Mouse (Mus musculus) gastrocnemius, postnatal 14 days (tissue): ENCODE data around the gene Arpp21. TPM values are rescaled to one million over a fixed set of nuclear protein-coding genes. Genes with fewer than 3 reads are reported as not detected.

Source experiments
- DNase-seq: peaks from one replicate; pipeline ENCODE4 v3.0.0; 2021; ENCODE audit warnings: mixed read lengths
- intact Hi-C: fragments of 180-260 bp; cut with DNase I; formaldehyde crosslinking; loops from one replicate; pipeline ENCODE4 v1.15.1; 2025; ENCODE audit warnings: low total_unique reads
- total RNA-seq, 2 experiments: library from RNA; stranded (reverse); gene quantifications; 2 replicates each; pipeline ENCODE4 v1.2.3; 2021

Gene Arpp21
- total RNA-seq, 2 experiments from 2014 or later = 35.9 to 42.1 TPM

- no peak for DNase-seq
- intact Hi-C loops = no loop called here
Measured at GRCm38 (mm10) chr9:112186336-112187305, 49.1 kb downstream of the Arpp21 start.

- intact Hi-C loops = no loop called here
- DNase-seq = no peak
Measured at GRCm38 (mm10) chr9:112185746-112186145, 50.0 kb downstream of the Arpp21 start.

GRCm38 (mm10) chr9:112182738-112183137 is 53.0 kb downstream of the Arpp21 start:
- intact Hi-C loops = no loop called here
- no peak for DNase-seq

DNA sequence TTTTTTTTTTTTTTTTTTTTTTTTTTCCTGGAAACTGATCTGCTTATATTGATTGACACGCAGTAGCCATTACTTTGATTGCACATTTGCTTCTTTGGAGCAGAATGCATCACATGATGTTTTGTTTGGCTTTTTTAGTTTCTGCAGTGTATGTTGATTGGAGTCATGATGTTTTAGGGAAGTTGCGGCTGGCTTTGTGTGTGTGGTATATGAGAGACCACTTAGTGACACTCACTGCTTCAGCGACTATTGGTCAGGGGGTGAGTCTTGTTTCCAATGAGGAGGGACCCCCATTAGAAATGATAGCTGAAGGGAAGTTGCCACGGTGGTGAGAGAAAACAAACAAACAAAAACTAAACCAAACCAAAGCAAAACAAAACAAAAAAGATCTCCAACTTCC is 55.7 kb downstream of the Arpp21 start:
- intact Hi-C loops = no loop called here
- no peak for DNase-seq

DNA sequence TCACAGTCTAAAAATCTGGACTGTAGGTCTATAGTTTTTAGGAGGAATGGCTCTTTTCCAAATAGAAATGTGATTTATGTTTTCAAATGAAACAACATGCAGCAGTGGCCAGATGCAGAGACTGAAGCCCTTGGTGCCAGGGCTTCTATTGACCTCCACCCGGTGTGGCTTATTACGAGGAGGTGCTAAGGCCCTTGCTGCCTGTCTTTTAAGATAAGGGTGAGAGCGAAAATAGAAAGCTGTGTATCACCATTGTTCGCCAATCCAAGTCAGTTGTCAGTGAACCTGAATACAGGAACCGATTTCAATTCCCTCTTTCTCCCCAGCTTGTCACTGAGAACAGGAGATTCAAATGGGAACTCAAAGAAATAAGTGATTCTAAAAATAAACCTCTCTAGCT is 57.3 kb downstream of the Arpp21 start:
- no peak for DNase-seq

DNA sequence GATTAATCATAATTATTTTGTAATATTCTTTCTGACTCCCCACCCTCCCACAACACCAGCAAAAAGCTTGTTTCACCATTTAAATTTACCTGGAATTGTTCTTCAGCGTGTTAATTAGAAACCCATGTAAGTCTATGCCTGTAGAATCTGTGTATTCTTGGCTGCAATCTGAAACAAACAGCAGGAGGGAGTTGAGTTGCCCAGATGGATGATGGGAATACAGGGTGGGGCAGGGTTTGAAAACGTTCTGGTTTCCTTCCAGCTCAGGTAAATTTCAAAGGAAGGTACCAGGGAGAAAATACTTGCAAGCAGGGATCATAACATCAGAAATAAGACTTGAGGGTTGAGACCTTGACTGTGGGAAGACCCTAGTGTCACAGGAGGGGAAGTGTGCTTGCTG is 58.2 kb downstream of the Arpp21 start:
- intact Hi-C loops = no loop called here
- DNase-seq = no peak

More for the DNA sequence above, 57.3 kb downstream of the Arpp21 start:
- intact Hi-C loops = no loop called here

- no peak for DNase-seq
- intact Hi-C loops = no loop called here
Measured at GRCm38 (mm10) chr9:112176317-112176716, 59.4 kb downstream of the Arpp21 start.

DNA sequence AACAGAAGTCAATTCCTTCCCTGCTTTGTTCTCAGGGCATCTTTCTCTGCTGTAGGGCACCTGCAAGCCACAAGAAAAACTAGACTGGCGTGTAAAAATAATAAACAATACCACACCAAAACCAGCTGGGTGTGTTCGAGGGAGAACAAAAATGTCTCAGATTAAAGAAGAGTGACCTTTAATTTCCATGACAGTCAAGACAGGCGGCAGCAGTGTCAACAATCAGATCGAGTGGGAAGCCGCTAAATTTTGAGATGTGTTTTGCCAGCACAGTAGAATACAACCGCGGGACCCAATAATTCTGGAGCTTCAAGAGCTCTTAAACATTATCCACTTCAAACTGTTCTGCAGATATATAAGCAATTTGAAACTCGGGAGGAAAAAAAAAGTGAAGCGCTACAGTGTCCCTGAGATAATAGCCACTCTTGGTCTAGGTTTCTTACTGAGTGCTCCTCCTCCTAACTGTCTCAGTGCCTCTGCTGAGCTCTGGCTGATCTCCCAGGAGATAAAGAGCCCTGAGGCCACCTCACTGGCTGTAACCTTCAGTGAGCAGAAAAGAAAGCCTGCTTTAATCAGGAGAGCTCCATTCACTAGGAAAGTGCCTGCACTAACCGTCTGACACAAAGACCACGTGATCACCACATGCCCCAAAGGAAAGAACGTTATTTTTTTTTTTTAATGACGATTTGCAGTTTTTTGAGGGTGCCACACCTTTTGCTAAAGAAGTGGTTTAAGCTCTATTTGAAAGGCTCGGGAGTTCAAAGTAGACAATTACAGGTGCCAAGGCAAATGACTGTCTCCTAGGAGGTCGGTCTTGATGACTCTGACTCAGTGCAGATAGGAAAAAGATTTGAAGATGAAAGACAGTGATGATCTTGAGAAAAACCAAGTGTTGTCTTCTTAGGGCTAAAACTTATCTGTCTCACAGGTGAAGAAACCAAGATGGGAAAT is 61.1 kb downstream of the Arpp21 start:
- intact Hi-C loops = no loop called here

DNA sequence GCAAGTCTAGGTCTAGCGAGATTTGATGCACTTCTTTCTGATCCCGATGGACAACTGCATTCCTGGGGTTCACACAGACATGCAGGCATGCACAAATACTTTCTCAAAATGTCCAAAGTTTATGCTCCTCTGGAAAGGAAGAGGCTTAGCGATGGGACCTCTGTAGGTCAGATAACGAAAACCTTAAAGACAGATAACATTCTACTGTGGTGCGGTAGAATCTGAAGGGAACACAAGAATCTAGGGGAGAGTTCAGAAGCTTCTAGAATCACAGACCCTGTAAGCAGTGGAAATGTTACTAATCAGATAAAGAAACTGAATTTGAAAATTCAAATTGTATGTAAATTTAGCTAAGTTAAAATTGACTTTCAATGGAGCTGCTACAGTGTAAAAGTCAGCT is 62.0 kb downstream of the Arpp21 start:
- intact Hi-C loops = no loop called here
- no peak for DNase-seq

More for the DNA sequence above, 61.1 kb downstream of the Arpp21 start:
- no peak for DNase-seq

GRCm38 (mm10) chr9:112164677-112165076 is 71.1 kb downstream of the Arpp21 start:
- intact Hi-C loops = no loop called here
- no peak for DNase-seq

DNA sequence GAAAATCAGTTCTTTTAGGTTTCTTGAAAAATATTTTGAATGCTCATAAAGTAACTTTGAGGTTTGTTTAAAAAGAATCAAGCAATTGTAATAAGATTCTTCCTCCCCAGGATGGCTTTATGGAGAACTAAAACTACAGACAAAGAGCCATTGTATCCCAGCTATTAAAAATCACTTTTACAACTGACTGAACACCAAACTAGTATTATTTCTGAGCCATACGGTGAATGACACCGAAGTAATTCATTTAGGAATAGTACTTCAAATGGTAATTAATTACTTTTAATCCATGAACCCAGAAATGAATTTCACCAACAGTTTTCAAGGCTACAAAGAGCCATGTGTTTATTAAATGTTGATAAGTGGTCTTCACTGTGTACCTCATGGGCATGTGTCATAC is 74.8 kb downstream of the Arpp21 start:
- DNase-seq = no peak
- intact Hi-C loops = no loop called here

GRCm38 (mm10) chr9:112153972-112154371 is 81.8 kb downstream of the Arpp21 start:
- intact Hi-C loops = no loop called here
- DNase-seq = no peak

DNA sequence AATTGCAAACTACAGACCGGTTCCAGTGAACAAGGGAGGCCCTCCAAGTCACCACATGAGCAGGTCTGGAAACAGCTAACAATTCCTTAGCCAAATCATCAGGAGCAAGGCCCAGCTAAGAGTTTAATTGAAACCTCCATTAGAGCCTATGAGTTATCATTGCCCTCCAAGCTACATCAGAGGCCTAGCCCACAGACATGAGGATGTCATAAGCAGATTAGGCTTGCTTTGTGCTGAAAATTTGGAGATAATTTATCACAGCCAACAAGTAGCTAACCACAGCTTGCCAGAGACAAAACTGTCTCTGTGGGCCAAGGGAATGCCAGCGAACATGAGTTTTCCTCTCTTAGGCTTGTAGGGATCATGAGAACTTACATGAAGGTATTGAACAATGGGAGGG is 83.0 kb downstream of the Arpp21 start:
- DNase-seq = no peak
- intact Hi-C loops = no loop called here

GRCm38 (mm10) chr9:112151177-112151576 is 84.6 kb downstream of the Arpp21 start:
- intact Hi-C loops = no loop called here
- no peak for DNase-seq

- intact Hi-C loops = no loop called here
- no peak for DNase-seq
Measured at GRCm38 (mm10) chr9:112140658-112141057, 95.1 kb downstream of the Arpp21 start.

- intact Hi-C loops = no loop called here
Measured at GRCm38 (mm10) chr9:112137820-112138219, 97.9 kb downstream of the Arpp21 start.

GRCm38 (mm10) chr9:112130812-112131211 is 104.9 kb downstream of the Arpp21 start:
- DNase-seq = no peak
- intact Hi-C loops = no loop called here

More at GRCm38 (mm10) chr9:112137820-112138219, 97.9 kb downstream of the Arpp21 start:
- DNase-seq = no peak

DNA sequence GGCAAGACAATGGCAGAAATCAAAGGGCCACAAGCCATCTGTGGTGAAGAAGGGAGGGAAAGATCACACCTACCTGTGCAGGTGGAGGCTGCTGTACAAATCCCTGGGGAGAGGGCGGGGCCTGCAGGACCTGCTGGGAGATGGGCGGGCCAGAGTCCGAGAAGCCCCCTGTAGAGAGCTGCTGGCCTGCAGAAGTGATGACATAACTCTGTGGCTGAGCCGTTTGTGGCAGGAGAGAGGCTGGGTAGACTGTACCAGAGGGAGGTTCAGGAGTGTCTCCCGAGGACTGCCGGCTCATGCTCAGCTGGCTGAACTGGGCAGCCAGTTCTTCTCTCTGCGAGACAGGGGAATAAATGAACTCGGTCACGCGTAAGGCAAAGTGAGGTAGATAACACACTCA is 111.1 kb downstream of the Arpp21 start:
- intact Hi-C loops = no loop called here

GRCm38 (mm10) chr9:112124184-112124583 is 111.6 kb downstream of the Arpp21 start:
- DNase-seq = no peak
- intact Hi-C loops = no loop called here

More for the DNA sequence above, 111.1 kb downstream of the Arpp21 start:
- DNase-seq = no peak

DNA sequence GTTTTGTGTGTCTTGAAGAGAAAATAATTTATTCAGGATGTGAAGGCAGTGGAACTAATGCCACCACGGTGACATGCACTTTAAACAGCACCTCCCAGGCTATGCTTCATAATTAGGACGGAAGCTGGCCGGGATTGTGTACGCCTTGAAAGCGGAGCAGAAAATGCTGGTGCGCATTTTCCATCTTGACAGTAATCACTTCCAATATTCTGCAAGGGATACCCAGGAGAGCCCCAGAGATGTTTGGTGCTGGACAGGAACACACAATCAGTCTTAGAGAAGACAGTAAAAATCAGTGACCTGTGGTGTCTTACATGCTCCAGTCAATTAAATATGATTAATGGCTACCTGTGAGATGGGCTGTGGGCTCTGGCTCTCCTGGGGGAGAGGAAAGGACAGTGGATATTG is 112.3 kb downstream of the Arpp21 start:
- intact Hi-C loops = no loop called here

More for the DNA sequence above, 112.3 kb downstream of the Arpp21 start:
- DNase-seq = no peak
